Mouse (Mus musculus): ENCODE data around the gene 1700011L22Rik. TPM values are rescaled to one million over a fixed set of nuclear protein-coding genes. Genes with fewer than 3 reads are reported as not detected.

The 1700011L22Rik gene
- not detected in 2 replicates for polyA plus RNA-seq (2015; fragmentation: Nextera tagmentation; extraction: Ambion mirVana)

GRCm38 (mm10) chr8:79248470-79248869 is at the start of gene 1700011L22Rik:
Gene 1700011L22Rik (minus strand): TSS chr8:79248570.
- Histone ChIP-seq H3K9me3 (ENCODE audit: low read length) (no peaks in the 10 kb centered on the region), H3K9ac (replicated peaks; ENCODE audit: low read length) (no peak within 1 kb of the TSS), H3K4me3 (ENCODE audit: low read length) (no peak within 1 kb of the TSS), H3K36me3 (ENCODE audit: insufficient read depth, low read length) (no peaks in the 10 kb centered on the region), H3K27ac (ENCODE audit: low read length) (no peak within 1 kb of the TSS), H3K27me3 (ENCODE audit: insufficient read depth, low read length) (no peaks in the 10 kb centered on the region), H3K4me1 (ENCODE audit: insufficient read depth, low read length) (no peaks in the 10 kb centered on the region), H3K4me2 (replicated peaks; ENCODE audit: low read depth, low read length) (no peak within 1 kb of the TSS)
- 58% methylated on average over 6 of the region's 6 CpGs for WGBS
- ATAC-seq (ENCODE audit: low FRiP score, low TSS enrichment): no peak

- H3K4me3 ChIP-seq (ENCODE audit: low read length): no peak overlapping the region
- no peak overlapping the region for H3K27ac ChIP-seq (ENCODE audit: low read length)
- H3K36me3 ChIP-seq (ENCODE audit: insufficient read depth, low read length): no peaks in the 10 kb centered on the region
- peaks cover 17% of the 10 kb centered on the region for H3K4me1 ChIP-seq (ENCODE audit: insufficient read depth, low read length)
- no peak overlapping the region for H3K9ac ChIP-seq (replicated peaks; ENCODE audit: low read length)
- ATAC-seq (ENCODE audit: low FRiP score, low TSS enrichment): no peak
- no peak overlapping the region for H3K4me2 ChIP-seq (replicated peaks; ENCODE audit: low read depth, low read length)
- H3K9me3 ChIP-seq (ENCODE audit: low read length): no peaks in the 10 kb centered on the region
- 41% methylated on average over 3 of the region's 3 CpGs for WGBS
- H3K27me3 ChIP-seq (ENCODE audit: insufficient read depth, low read length): no peaks in the 10 kb centered on the region
These were observed 49.4 kb upstream of the 1700011L22Rik start for GRCm38 (mm10) chr8:79297763-79298162.

DNA sequence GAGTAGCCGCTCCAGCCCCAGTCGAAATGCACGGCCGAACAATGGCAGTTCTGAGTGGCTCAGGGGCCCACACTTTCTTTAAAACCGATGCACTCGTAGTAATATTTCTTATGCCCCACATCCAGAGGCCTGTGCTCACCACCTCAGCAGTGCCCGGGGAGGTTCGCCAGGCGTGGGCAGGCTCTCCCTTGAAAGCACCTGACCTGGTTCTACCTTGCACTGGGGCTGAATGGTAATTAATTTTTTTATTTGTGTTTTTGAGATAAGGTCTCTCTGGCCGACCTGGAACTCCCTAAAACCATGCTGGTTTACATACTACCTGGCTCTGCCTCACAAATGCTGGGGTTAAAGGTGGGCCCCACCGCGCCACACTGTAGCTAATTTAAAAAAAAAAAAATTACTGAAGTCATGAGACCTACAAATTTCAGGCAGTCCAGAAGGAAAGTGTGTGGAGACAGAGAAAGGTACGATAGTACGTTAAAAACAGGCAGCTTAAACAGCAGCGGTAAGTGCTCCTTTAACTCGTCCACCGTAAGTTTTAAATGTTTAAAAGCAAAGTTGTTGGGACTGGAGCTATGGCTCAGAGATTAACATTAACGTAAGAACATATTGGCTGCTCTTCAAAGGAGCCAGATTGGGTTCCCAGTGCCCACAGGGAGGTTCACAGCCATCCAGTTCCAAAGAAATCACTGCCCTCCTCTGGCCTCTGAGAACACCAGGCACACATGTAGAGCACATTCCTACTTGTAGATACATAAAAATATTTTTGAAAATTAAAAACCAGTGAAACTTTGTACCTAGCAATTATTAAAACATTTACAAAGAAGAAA is 47.1 kb upstream of the 1700011L22Rik start:
- Histone ChIP-seq H3K4me3 (ENCODE audit: low read length) (peak overlapping the region; percentile 59), H3K9ac (replicated peaks; ENCODE audit: low read length) (peak overlapping the region; percentile 80), H3K4me2 (replicated peaks; ENCODE audit: low read depth, low read length) (peak overlapping the region; percentile 75), H3K27me3 (ENCODE audit: insufficient read depth, low read length) (no peaks in the 10 kb centered on the region), H3K9me3 (ENCODE audit: low read length) (no peaks in the 10 kb centered on the region), H3K36me3 (ENCODE audit: insufficient read depth, low read length) (no peaks in the 10 kb centered on the region), H3K27ac (ENCODE audit: low read length) (peak overlapping the region; percentile 96), H3K4me1 (ENCODE audit: insufficient read depth, low read length) (peaks cover 18% of the 10 kb centered on the region)
- 11% methylated on average over 18 of the region's 18 CpGs for WGBS
- no peak for ATAC-seq (ENCODE audit: low FRiP score, low TSS enrichment)

GRCm38 (mm10) chr8:79294610-79295275 is 46.4 kb upstream of the 1700011L22Rik start, which contains the start of gene Mmaa:
Gene Mmaa (minus strand): TSS chr8:79294937.
- H3K9me3 ChIP-seq (ENCODE audit: low read length): no peaks in the 10 kb centered on the region
- no peaks in the 10 kb centered on the region for H3K36me3 ChIP-seq (ENCODE audit: insufficient read depth, low read length)
- peaks cover 18% of the 10 kb centered on the region for H3K4me1 ChIP-seq (ENCODE audit: insufficient read depth, low read length)
- H3K4me2 ChIP-seq (replicated peaks; ENCODE audit: low read depth, low read length): peak within 1 kb of the TSS; percentile 75
- no peaks in the 10 kb centered on the region for H3K27me3 ChIP-seq (ENCODE audit: insufficient read depth, low read length)
- H3K9ac ChIP-seq (replicated peaks; ENCODE audit: low read length): peak within 1 kb of the TSS; percentile 80
- H3K27ac ChIP-seq (ENCODE audit: low read length): peak within 1 kb of the TSS; percentile 96
- ATAC-seq (ENCODE audit: low FRiP score, low TSS enrichment): peak; percentile 98
- under 1% methylated on average over 64 of the region's 74 CpGs for WGBS
- H3K4me3 ChIP-seq (ENCODE audit: low read length): peak within 1 kb of the TSS; percentile 59

- Histone ChIP-seq H3K4me1 (ENCODE audit: insufficient read depth, low read length) (peaks cover 18% of the 10 kb centered on the region), H3K4me3 (ENCODE audit: low read length) (peak overlapping the region; percentile 35), H3K27ac (ENCODE audit: low read length) (no peak overlapping the region), H3K9ac (replicated peaks; ENCODE audit: low read length) (no peak overlapping the region), H3K4me2 (replicated peaks; ENCODE audit: low read depth, low read length) (peak overlapping the region; percentile 65), H3K27me3 (ENCODE audit: insufficient read depth, low read length) (no peaks in the 10 kb centered on the region), H3K9me3 (ENCODE audit: low read length) (no peaks in the 10 kb centered on the region), H3K36me3 (ENCODE audit: insufficient read depth, low read length) (no peaks in the 10 kb centered on the region)
- no peak for ATAC-seq (ENCODE audit: low FRiP score, low TSS enrichment)
- WGBS: 50% methylated on average over 3 of the region's 3 CpGs
These were observed 45.5 kb upstream of the 1700011L22Rik start for GRCm38 (mm10) chr8:79293841-79294240.

- H3K4me2 ChIP-seq (replicated peaks; ENCODE audit: low read depth, low read length): peak overlapping the region; percentile 65; the same call in 1 of the 2 replicates
- no peak overlapping the region for H3K4me3 ChIP-seq (ENCODE audit: low read length)
- H3K27me3 ChIP-seq (ENCODE audit: insufficient read depth, low read length): no peaks in the 10 kb centered on the region
- 82% methylated on average over 3 of the region's 3 CpGs for WGBS
- H3K4me1 ChIP-seq (ENCODE audit: insufficient read depth, low read length): peaks cover 18% of the 10 kb centered on the region
- H3K27ac ChIP-seq (ENCODE audit: low read length): no peak overlapping the region
- ATAC-seq (ENCODE audit: low FRiP score, low TSS enrichment): no peak
- H3K9me3 ChIP-seq (ENCODE audit: low read length): no peaks in the 10 kb centered on the region
- no peaks in the 10 kb centered on the region for H3K36me3 ChIP-seq (ENCODE audit: insufficient read depth, low read length)
- peak overlapping the region; percentile 51; the same call in 1 of the 2 replicates for H3K9ac ChIP-seq (replicated peaks; ENCODE audit: low read length)
These were observed 44.4 kb upstream of the 1700011L22Rik start for GRCm38 (mm10) chr8:79292712-79293264.

GRCm38 (mm10) chr8:79289592-79289991 is 41.2 kb upstream of the 1700011L22Rik start:
- no peaks in the 10 kb centered on the region for H3K27me3 ChIP-seq (ENCODE audit: insufficient read depth, low read length)
- no peak for ATAC-seq (ENCODE audit: low FRiP score, low TSS enrichment)
- no peak overlapping the region for H3K27ac ChIP-seq (ENCODE audit: low read length)
- H3K4me3 ChIP-seq (ENCODE audit: low read length): no peak overlapping the region
- no peaks in the 10 kb centered on the region for H3K36me3 ChIP-seq (ENCODE audit: insufficient read depth, low read length)
- WGBS: 69% methylated on average over 5 of the region's 5 CpGs
- peaks cover 13% of the 10 kb centered on the region for H3K4me1 ChIP-seq (ENCODE audit: insufficient read depth, low read length)
- no peak overlapping the region for H3K4me2 ChIP-seq (replicated peaks; ENCODE audit: low read depth, low read length)
- H3K9me3 ChIP-seq (ENCODE audit: low read length): no peaks in the 10 kb centered on the region
- no peak overlapping the region for H3K9ac ChIP-seq (replicated peaks; ENCODE audit: low read length)

GRCm38 (mm10) chr8:79288681-79289080 is 40.3 kb upstream of the 1700011L22Rik start:
- Histone ChIP-seq H3K27me3 (ENCODE audit: insufficient read depth, low read length) (no peaks in the 10 kb centered on the region), H3K27ac (ENCODE audit: low read length) (no peak overlapping the region), H3K4me2 (replicated peaks; ENCODE audit: low read depth, low read length) (no peak overlapping the region), H3K36me3 (ENCODE audit: insufficient read depth, low read length) (no peaks in the 10 kb centered on the region), H3K9ac (replicated peaks; ENCODE audit: low read length) (no peak overlapping the region), H3K4me3 (ENCODE audit: low read length) (no peak overlapping the region), H3K9me3 (ENCODE audit: low read length) (no peaks in the 10 kb centered on the region), H3K4me1 (ENCODE audit: insufficient read depth, low read length) (peaks cover 11% of the 10 kb centered on the region)
- ATAC-seq (ENCODE audit: low FRiP score, low TSS enrichment): no peak
- whole genome bisulfite sequencing: 40% methylated on average over 2 of the region's 2 CpGs

DNA sequence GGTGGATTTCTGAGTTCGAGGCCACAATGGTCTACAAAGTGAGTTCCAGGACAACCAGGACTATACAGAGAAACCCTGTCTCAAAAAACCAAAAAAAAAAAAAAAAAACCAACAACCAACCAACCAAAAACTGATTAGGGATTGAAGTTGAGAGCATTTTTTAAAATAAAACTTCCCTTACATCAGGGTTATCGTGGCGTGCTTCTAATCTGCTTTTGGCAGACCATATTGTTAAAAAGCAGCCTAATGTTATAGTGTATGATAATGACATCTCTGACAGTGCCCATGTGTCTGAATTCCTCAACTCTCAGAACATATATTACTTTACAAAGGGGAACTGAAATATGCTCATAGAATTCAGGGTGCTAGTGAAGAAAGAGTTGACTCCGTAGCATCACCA is 39.9 kb upstream of the 1700011L22Rik start:
- WGBS: 93% methylated on average over 4 of the region's 4 CpGs
- peaks cover 6% of the 10 kb centered on the region for H3K4me1 ChIP-seq (ENCODE audit: insufficient read depth, low read length)
- no peak overlapping the region for H3K4me3 ChIP-seq (ENCODE audit: low read length)
- H3K27ac ChIP-seq (ENCODE audit: low read length): no peak overlapping the region
- H3K27me3 ChIP-seq (ENCODE audit: insufficient read depth, low read length): no peaks in the 10 kb centered on the region
- no peaks in the 10 kb centered on the region for H3K36me3 ChIP-seq (ENCODE audit: insufficient read depth, low read length)
- H3K9ac ChIP-seq (replicated peaks; ENCODE audit: low read length): no peak overlapping the region
- ATAC-seq (ENCODE audit: low FRiP score, low TSS enrichment): no peak
- no peaks in the 10 kb centered on the region for H3K9me3 ChIP-seq (ENCODE audit: low read length)
- H3K4me2 ChIP-seq (replicated peaks; ENCODE audit: low read depth, low read length): no peak overlapping the region
